Mouse (Mus musculus): Measurements from ENCODE around the gene Cables2.

GRCm38 (mm10) chr2:180273394-180274244, at the start of gene Cables2:
- TF ChIP-seq POLR2A (IDR thresholded peaks at IDR 0.05; ENCODE audit: borderline replicate concordance, control insufficient read depth, low read depth, low read length) (peak; percentile 15; the same call in 1 of the 2 replicates), CTCF (IDR thresholded peaks at IDR 0.05; ENCODE audit: control insufficient read depth, insufficient read depth, low read length) (no peak)
